Mouse (Mus musculus) embryonic facial prominence, embryonic 12.5 days (tissue): Measurements from ENCODE around the gene Slc25a33. TPM values are rescaled to one million over a fixed set of nuclear protein-coding genes. Genes with fewer than 3 reads are reported as not detected.
A peak's percentile ranks its signal among the peaks of the same experiment; 100 is the strongest.
"Not testable (repeated sequence)": the region's sequence is repeated elsewhere in the genome, so short reads cannot be mapped to it uniquely, and the experiment has no call there.

Source experiments
- ATAC-seq: fragments of 200-750 bp; cut with Nextera tagmentation; 2 replicates; pipeline ENCODE4 v1.8.0; 2017; ENCODE audit not compliant: insufficient number of reproducible peaks, insufficient read depth, low FRiP score, low TSS enrichment
- H3K27ac ChIP-seq: fragments of 300-500 bp; sonication (generic); 2 replicates; pipeline ENCODE4 v1.5.1; 2016; ENCODE audit warnings: mild to moderate bottlenecking
- H3K27me3 ChIP-seq: fragments of 300-500 bp; sonication (generic); 2 replicates; pipeline ENCODE4 v1.6.1; 2016; ENCODE audit warnings: mild to moderate bottlenecking, moderate library complexity
- H3K36me3 ChIP-seq: fragments of 300-500 bp; sonication (generic); 2 replicates; pipeline ENCODE4 v1.6.1; 2016; ENCODE audit warnings: mild to moderate bottlenecking
- H3K4me1 ChIP-seq: fragments of 300-500 bp; sonication (generic); 2 replicates; pipeline ENCODE4 v1.6.1; 2016
- H3K4me2 ChIP-seq: fragments of 300-500 bp; sonication (generic); replicated peaks from 2 replicates; pipeline ENCODE4 v1.6.1; 2016; ENCODE audit warnings: mild to moderate bottlenecking, moderate library complexity
- H3K4me3 ChIP-seq: fragments of 300-500 bp; sonication (generic); 2 replicates; pipeline ENCODE4 v1.5.1; 2016; ENCODE audit warnings: mild to moderate bottlenecking
- H3K9ac ChIP-seq: fragments of 300-500 bp; sonication (generic); 2 replicates; pipeline ENCODE4 v1.6.1; 2016; ENCODE audit warnings: mild to moderate bottlenecking, moderate library complexity
- H3K9me3 ChIP-seq: fragments of 300-500 bp; sonication (generic); 2 replicates; pipeline ENCODE4 v1.6.1; 2016; ENCODE audit warnings: mild to moderate bottlenecking, moderate library complexity
- WGBS: fragments of 180-500 bp; shearing (Covaris S2); methylation state at CpG from one replicate; pipeline ENCODE4 v1.1.7; 2016; 5-methylcytosine and 5-hydroxymethylcytosine counted together
- polyA plus RNA-seq: library from polyadenylated mRNA; unstranded; fragments of >200 nt; fragmentation: Nextera tagmentation; extraction: Ambion mirVana; gene quantifications from 2 replicates; pipeline ENCODE4 v1.2.1, GENCODE M21; 2016

The Slc25a33 gene
- polyA plus RNA-seq, 1 experiment from 2014 or later: 15.7 TPM

DNA sequence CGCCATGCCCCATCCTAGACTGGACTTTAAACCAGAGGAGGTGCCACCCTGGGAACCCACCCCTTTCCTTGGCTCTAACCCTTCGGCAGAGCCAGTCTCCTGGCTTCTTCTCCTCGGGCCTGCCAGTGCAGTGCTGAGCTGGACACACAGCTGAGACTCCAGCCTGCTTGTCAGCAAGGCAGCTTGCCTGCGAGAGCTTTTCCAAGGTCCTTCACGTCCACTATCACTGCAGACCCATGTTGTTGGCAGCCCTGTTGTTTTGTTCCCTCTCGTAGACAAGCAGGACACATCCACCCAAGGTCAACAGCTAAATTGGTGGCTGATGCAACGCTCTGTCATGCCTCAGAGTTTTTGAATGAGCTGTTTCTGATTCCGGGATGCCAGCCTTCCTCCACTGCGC lies 3.0 kb upstream of the Slc25a33 start:
- ATAC-seq: no peak
- no peaks in the 10 kb centered on the region for H3K36me3 ChIP-seq
- no peak overlapping the region for H3K4me2 ChIP-seq
- H3K27me3 ChIP-seq: no peaks in the 10 kb centered on the region
- 86% methylated on average over 9 of the region's 9 CpGs for WGBS
- H3K4me3 ChIP-seq: no peak overlapping the region
- H3K9ac ChIP-seq: no peak overlapping the region
- no peaks in the 10 kb centered on the region for H3K9me3 ChIP-seq
- H3K4me1 ChIP-seq: peaks cover 12% of the 10 kb centered on the region
- no peak overlapping the region for H3K27ac ChIP-seq

DNA sequence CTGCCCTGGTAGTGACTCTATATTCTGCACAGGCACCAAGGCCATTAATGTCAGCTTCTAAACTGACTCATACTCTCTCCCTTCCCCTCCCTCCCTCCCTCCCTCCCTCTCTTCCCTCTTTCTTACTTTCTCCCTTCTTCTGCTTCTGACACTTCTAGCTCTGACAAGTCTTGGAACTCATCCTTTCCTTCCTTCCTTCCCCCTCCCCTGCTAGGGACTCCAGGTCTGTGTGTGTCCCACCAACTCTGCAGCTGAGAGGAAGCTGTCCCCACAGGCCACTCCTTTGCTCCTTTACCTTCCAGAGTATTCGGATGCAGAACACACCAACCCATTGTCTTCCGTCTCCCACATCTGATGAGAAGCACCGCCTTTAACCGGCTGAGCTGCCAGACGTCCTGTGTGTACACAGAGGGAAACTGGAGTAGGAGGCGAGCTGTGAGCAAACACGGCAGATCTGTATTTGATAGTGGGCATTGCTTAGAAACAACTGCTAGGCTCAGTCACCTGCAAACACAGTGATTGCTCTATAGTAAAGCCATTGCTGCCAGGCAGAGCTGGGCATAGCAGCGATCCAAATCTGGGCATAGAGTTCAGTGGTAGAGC lies 1.8 kb upstream of the Slc25a33 start:
- no peak for ATAC-seq
- no peak overlapping the region for H3K27ac ChIP-seq
- WGBS: 17% methylated on average over 8 of the region's 8 CpGs

DNA sequence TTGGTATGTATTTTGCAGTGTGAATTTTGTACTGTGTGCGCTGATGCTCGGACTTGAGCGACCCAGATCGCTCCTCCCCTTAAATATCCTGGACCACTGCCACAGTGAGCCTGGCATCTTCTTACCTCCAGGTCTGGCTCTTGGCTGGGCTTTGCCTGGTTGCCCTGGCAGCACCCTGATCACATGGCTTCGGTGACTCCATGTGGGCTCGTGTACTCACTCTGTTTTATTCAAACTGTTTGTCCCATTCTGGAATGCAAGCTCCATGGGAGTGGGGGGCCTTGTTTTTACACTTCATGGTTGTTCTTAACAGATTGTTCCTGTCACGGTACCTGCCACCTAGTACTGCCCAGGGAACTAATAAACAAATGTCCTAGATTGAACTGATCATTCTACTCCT lies 1.3 kb upstream of the Slc25a33 start:
- Histone ChIP-seq H3K9ac (no peak overlapping the region), H3K4me3 (no peak overlapping the region), H3K27me3 (no peaks in the 10 kb centered on the region), H3K9me3 (no peaks in the 10 kb centered on the region), H3K27ac (no peak overlapping the region), H3K4me2 (no peak overlapping the region), H3K4me1 (peaks cover 13% of the 10 kb centered on the region), H3K36me3 (no peaks in the 10 kb centered on the region)
- no peak for ATAC-seq
- WGBS: 85% methylated on average over 7 of the region's 7 CpGs

More for the DNA sequence above, 1.8 kb upstream of the Slc25a33 start:
- H3K36me3 ChIP-seq: no peaks in the 10 kb centered on the region
- no peak overlapping the region for H3K9ac ChIP-seq
- no peaks in the 10 kb centered on the region for H3K9me3 ChIP-seq
- peaks cover 13% of the 10 kb centered on the region for H3K4me1 ChIP-seq
- no peaks in the 10 kb centered on the region for H3K27me3 ChIP-seq
- no peak overlapping the region for H3K4me3 ChIP-seq
- H3K4me2 ChIP-seq: no peak overlapping the region

DNA sequence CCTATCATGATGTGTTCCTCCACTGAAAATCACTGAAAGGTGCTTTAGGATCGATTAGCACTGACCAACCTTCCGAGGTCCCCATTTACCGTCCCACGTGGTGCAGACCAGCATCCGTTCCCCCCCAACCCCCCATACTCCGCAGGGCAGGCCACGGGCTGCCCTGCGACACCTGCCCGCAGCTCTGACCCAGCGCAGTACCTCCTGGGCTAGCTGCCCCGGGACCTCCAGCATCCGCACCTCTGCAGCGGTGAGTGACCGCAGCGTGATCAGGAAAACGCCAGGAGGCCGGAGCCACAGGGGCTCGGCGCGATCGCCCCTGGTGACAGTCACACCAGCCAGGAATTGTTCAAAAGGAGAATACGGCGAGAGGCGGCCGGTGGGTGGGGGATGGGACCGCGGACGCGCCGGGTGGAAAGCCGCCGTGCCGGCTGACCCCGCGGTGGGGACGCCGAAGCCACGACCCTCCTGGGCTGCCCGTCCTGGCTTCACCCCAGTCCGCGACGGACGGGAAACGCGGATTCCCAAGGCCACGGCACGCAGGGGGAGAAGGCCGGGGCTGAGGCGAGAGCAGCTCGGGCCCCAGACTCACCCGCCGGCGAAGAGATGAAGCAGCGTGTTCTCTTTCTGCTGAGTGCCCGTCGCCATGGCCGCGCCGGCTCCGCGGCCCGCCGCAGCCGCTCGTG lies 526 bp downstream of the Slc25a33 start:
- Histone ChIP-seq H3K4me1 (peaks cover 13% of the 10 kb centered on the region), H3K4me2 (peak overlapping the region; percentile 99), H3K4me3 (peak overlapping the region; percentile 75), H3K27me3 (no peaks in the 10 kb centered on the region), H3K36me3 (no peaks in the 10 kb centered on the region), H3K9me3 (no peaks in the 10 kb centered on the region), H3K9ac (peak overlapping the region; percentile 75), H3K27ac (peak overlapping the region; percentile 61)
- ATAC-seq: peak; percentile 61
- WGBS: under 1% methylated on average over 58 of the region's 65 CpGs

DNA sequence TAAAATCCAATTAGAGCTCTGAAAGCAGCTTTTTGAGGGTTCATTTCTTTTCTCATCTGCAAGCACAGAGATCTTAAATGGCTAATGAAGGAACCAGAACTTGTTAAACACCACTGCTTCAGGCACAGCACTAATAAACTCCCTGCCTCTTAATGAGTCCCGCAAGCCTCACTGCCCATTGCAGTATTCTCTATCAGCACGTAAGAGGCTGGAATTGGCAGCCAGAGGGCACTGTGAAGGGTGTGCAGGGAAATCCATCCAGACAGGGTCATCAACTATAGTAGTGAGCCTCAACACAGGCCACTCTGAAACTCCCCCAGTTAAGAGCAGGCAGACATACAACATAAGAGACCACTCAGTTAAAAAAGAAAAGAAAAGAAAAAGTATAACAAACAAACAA lies 1.7 kb downstream of the Slc25a33 start:
- Histone ChIP-seq H3K27me3 (no peaks in the 10 kb centered on the region), H3K4me1 (peaks cover 13% of the 10 kb centered on the region), H3K4me2 (peak overlapping the region; percentile 99; the same call in 1 of the 2 replicates), H3K4me3 (no peak overlapping the region), H3K27ac (no peak overlapping the region), H3K9me3 (no peaks in the 10 kb centered on the region), H3K9ac (no peak overlapping the region), H3K36me3 (no peaks in the 10 kb centered on the region)
- ATAC-seq: no peak
- 20% methylated on average over 2 of the region's 2 CpGs for WGBS

DNA sequence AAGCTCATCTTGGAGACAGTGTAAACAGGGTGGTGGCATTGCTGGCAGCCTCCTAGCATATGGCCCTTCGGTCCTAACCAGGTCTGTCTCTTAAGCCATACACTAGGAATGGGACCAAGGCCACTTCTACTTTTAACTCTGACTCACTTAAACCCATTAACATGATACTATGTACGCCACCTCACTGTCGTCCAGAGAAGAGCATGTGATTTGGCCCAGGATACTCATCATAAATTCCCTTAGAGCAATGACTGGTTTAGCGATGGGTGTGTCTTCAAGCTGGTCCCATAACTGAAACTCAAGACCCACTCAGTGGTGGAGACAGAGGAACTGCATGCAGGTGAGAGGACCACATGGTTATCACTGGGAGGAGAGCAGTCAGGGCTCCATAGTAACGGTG lies 8.9 kb downstream of the Slc25a33 start:
- no peaks in the 10 kb centered on the region for H3K4me1 ChIP-seq
- no peak overlapping the region for H3K4me3 ChIP-seq
- H3K9ac ChIP-seq: no peak overlapping the region
- 93% methylated on average over 5 of the region's 5 CpGs for WGBS
- H3K27me3 ChIP-seq: no peaks in the 10 kb centered on the region
- ATAC-seq: no peak
- no peak overlapping the region for H3K27ac ChIP-seq
- no peaks in the 10 kb centered on the region for H3K9me3 ChIP-seq
- H3K4me2 ChIP-seq: no peak overlapping the region
- H3K36me3 ChIP-seq: 0 out of 2 replicates have a peak, but pooled peaks cover 4% of the 10 kb centered on the region

DNA sequence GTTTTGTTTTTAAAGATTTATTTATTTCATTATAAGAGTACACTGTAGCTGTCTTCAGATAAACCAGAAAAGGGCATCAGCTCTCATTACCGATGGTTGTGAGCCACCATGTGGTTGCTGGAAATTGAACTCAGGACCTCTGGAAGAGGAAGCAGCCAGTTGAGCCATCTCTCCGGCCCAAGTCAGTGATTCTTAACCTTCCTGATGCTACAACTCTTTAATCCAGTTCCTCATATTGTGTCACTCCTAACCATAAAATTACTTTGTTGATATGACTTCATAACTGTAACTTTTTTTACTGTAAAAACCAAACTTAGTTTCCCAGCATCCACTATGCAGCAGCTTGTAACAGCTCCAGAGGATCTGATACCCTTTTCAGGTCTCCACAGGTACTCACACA lies 10.7 kb downstream of the Slc25a33 start:
- Histone ChIP-seq H3K4me2 (no peak overlapping the region), H3K4me1 (no peaks in the 10 kb centered on the region), H3K36me3 (0 out of 2 replicates have a peak, but pooled peaks cover 5% of the 10 kb centered on the region), H3K9me3 (no peaks in the 10 kb centered on the region), H3K4me3 (no peak overlapping the region), H3K9ac (no peak overlapping the region), H3K27ac (no peak overlapping the region), H3K27me3 (no peaks in the 10 kb centered on the region)
- ATAC-seq: no peak
- WGBS: 80% methylated on average over 2 of the region's 2 CpGs

DNA sequence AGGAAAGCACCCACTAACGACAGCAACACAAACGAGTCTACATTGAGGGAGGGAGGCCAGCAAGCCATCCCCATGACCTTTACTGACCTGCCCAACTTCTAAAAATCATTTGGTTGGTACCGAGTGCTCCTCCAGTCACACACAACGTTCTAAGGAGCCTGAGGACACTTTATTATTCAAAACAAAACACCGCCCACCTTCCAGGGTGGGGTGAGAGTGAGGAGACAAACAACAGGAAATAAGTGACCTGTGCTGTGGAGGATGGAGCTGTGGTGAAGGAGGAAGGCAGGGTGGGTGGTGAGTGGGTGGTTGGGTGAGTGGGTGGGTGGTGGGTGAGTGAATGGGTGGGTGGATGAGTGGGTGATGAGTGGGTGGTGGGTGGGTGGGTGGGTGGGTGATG lies 14.6 kb downstream of the Slc25a33 start:
- H3K4me3 ChIP-seq: no peak overlapping the region
- ATAC-seq: no peak
- H3K27me3 ChIP-seq: no peaks in the 10 kb centered on the region
- no peaks in the 10 kb centered on the region for H3K4me1 ChIP-seq
- 69% methylated on average over 5 of the region's 5 CpGs for WGBS
- H3K9me3 ChIP-seq: no peaks in the 10 kb centered on the region
- no peak overlapping the region for H3K4me2 ChIP-seq
- H3K27ac ChIP-seq: no peak overlapping the region
- H3K9ac ChIP-seq: no peak overlapping the region
- H3K36me3 ChIP-seq: 0 out of 2 replicates have a peak, but pooled peaks cover 5% of the 10 kb centered on the region

DNA sequence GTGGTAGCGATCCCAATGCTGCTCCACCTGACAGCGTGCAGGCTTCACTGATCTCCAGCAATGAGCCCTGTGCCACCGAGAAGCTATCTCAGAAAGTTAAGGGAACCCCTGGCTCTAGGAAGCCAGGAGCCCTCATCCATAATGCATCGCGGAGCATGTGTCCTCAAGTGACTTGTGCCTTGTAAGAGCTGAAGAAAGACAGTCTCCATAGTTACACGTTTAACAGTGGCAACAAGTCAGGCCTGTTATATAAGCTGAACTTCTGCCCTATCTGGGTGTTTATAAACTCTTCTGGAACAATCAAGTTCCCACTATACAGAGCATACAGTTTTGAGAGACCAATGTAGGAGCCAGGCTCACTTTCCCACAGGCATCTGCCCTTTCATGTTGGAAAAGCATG lies 15.7 kb downstream of the Slc25a33 start:
- ATAC-seq: no peak

DNA sequence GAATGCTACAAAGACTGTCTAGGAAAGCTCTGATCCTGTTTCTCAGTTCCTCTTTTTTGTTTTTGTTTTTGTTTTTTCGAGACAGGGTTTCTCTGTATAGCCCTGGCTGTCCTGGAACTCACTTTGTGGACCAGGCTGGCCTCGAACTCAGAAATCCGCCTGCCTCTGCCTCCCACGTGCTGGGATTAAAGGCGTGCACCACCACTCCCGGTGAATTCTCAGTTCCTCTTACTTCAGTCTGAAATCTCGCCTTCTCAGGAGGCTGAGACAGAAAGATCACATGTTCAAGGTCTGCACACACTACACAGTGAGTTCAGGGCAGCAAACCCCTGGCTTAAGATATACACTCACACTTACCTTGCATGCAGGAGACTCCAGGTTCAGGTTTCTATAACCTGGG lies 17.5 kb downstream of the Slc25a33 start:
- not testable (repeated sequence) for H3K4me2 ChIP-seq, ATAC-seq
- WGBS: 91% methylated on average over 7 of the region's 7 CpGs

More for the DNA sequence above, 15.7 kb downstream of the Slc25a33 start:
- Histone ChIP-seq H3K27ac (no peak overlapping the region), H3K9ac (no peak overlapping the region), H3K36me3 (0 out of 2 replicates have a peak, but pooled peaks cover 5% of the 10 kb centered on the region), H3K27me3 (no peaks in the 10 kb centered on the region), H3K4me2 (no peak overlapping the region), H3K4me3 (no peak overlapping the region), H3K4me1 (no peaks in the 10 kb centered on the region), H3K9me3 (no peaks in the 10 kb centered on the region)
- WGBS: 84% methylated on average over 6 of the region's 6 CpGs

DNA sequence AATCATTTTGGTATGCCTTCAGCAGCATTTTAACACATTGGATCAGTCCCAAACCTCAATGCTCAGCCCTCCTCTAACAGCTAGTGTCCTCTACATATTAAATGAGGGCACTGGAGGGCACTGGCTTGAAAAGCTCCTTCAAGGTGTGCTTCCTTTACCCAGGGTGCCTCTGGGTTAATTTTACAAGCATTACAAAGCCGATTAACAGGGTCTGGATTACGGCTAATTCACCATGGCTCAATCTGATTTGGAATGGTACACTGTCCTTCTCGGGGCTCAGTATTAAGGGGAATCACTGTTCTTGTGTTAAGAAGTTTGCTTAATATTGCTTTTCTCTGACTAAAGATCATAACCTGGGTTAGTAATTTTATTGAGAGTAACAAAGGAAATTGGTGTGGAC lies 21.2 kb downstream of the Slc25a33 start:
- no peak overlapping the region for H3K27ac ChIP-seq
- H3K9me3 ChIP-seq: no peaks in the 10 kb centered on the region
- no peak for ATAC-seq
- H3K27me3 ChIP-seq: no peaks in the 10 kb centered on the region
- WGBS: 68% methylated on average over 3 of the region's 3 CpGs
- H3K36me3 ChIP-seq: peaks cover 7% of the 10 kb centered on the region; the same call in 1 of the 2 replicates
- 0 out of 2 replicates have a peak, but pooled peaks cover 4% of the 10 kb centered on the region for H3K4me1 ChIP-seq
- no peak overlapping the region for H3K4me2 ChIP-seq
- H3K4me3 ChIP-seq: no peak overlapping the region
- H3K9ac ChIP-seq: no peak overlapping the region

More for the DNA sequence above, 17.5 kb downstream of the Slc25a33 start:
- not testable (repeated sequence) for H3K27ac ChIP-seq, H3K4me1 ChIP-seq, H3K4me3 ChIP-seq, H3K9ac ChIP-seq, H3K27me3 ChIP-seq, H3K36me3 ChIP-seq, H3K9me3 ChIP-seq

DNA sequence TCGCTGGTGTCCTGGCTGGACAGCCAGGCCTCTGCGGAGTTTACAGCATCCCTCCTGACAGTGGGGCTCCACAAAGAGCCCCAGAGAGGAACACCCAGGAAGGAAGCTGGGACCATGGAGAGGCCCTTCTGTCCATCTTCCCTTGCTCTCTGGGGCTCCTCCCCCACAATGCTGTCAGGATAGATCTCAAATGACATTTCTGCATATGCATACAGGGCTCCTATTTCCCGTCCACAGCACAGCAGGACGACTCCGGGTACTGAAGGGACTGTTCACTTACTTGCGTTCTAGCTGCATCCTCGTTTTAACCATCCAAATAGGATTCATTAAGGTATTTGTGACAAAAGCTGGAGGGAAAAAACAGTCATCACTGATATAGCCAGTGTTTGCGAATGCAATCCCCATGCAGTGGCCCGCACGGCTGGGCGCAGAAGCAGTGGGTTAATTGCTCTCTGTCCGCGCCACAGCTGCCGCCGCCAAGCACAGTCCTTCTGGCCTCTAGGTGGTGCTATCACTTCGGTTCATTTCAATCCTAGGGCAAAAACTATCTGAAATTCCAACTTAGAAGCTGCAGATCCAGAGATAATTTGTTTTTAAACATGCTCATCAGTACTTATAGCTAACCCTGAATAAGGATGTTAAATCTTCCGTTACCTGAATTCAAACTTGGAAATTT lies 21.8 kb downstream of the Slc25a33 start:
- ATAC-seq: no peak
- no peaks in the 10 kb centered on the region for H3K27me3 ChIP-seq
- 0 out of 2 replicates have a peak, but pooled peaks cover 4% of the 10 kb centered on the region for H3K4me1 ChIP-seq
- peaks cover 7% of the 10 kb centered on the region; the same call in 1 of the 2 replicates for H3K36me3 ChIP-seq
- H3K9ac ChIP-seq: no peak overlapping the region
- 0 out of 2 replicates have a peak overlapping the region, but pooled peaks have one; percentile 8 for H3K4me3 ChIP-seq
- H3K9me3 ChIP-seq: no peaks in the 10 kb centered on the region
- H3K4me2 ChIP-seq: peak overlapping the region; percentile 34
- WGBS: 23% methylated on average over 17 of the region's 17 CpGs
- H3K27ac ChIP-seq: no peak overlapping the region
